Mouse (Mus musculus): ENCODE measurements around the gene Gucy2c. TPM values are rescaled to one million over a fixed set of nuclear protein-coding genes. Genes with fewer than 3 reads are reported as not detected.
A peak's percentile ranks its signal among the peaks of the same experiment; 100 is the strongest.

The Gucy2c gene
- total RNA-seq, 2 experiments from 2014 or later = 0.11 TPM; not detected in 1

DNA sequence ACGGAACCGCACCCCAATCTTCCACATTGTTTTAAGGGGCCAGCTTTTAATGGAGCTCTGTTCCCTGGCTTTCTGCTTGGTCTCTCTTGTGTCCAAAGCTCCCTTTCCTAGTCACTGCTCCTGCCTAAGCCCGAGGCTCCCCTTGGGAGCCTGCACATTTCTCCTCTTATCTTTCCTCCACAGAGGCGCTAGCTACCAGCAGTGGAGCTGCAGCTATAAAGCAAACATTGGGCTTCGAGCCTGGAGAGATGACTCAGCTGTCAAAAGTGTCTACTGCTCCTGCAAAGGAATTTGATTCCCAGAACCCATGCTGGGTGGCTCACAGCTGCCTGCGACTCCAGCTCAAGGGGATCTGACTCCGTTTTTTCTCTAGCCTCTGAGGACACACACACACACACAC lies 109.1 kb downstream of the Gucy2c start:
- ATAC-seq (ENCODE audit: poor library complexity, severe bottlenecking) = no peak

DNA sequence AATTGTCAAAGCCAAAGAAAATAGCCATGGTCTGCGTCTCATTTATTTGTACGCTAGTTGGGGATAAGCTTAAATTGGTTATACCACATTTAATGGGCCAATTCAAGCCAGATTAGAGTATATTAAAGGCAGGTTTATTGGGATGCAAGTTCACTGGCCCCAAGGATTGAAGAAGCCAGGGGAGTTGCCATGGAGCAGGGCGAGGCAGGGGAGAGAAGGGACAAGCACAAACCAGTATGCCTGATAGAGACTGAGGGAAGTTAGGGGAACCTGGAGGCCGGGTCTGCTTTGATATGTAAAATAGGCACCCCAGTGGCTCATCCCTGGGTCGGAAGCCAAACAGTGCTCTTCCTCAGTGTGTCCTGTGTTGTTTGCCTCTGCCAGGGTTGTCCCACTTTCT lies 112.3 kb downstream of the Gucy2c start:
- ATAC-seq (ENCODE audit: poor library complexity, severe bottlenecking) = no peak

- no peak for ATAC-seq (ENCODE audit: poor library complexity, severe bottlenecking)
Measured at GRCm38 (mm10) chr6:136668266-136668986, 113.1 kb downstream of the Gucy2c start.

DNA sequence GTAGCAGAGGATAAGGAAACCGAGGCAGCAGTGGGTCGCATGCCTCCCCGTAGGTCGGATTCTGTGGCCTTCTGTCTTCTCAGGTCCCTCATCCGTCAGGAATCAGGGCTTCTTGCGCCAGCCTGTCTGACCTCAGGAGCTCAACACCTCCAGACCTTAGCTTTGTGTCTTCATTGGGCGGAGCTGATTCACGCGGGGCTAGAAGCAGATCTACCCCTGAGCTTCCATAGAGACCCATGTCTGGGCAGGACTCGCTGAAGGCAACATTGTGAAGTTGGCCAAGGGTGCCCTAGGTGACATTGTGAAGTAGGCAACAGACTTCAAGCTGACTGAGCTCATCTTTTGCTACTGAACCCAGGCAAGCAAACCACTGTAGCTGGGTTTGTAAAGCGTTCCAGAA lies 119.5 kb downstream of the Gucy2c start:
- ATAC-seq (ENCODE audit: poor library complexity, severe bottlenecking) = peak; percentile 4; the same call in 1 of the 2 replicates

DNA sequence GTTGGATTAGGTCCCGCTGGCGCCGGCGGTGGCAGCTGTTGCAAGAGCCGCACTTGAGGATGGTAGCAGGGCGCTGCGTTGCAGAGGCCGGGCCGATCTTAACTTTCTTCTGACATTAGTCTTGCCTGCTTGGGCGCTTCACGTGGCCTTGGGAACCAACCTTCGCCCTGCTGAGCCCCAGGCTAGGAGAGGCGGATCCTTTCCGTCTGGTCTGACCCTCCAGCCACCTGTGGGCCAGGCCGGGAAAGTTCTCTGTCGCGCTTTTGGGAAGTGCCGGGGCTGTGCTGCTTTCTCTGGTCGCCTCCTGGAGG lies 119.9 kb downstream of the Gucy2c start, which contains the start of gene Plbd1:
Gene Plbd1, minus strand, starts transcription at position 223 of the 311 bp plus-strand sequence.
- ATAC-seq (ENCODE audit: poor library complexity, severe bottlenecking) = peak; percentile 60

DNA sequence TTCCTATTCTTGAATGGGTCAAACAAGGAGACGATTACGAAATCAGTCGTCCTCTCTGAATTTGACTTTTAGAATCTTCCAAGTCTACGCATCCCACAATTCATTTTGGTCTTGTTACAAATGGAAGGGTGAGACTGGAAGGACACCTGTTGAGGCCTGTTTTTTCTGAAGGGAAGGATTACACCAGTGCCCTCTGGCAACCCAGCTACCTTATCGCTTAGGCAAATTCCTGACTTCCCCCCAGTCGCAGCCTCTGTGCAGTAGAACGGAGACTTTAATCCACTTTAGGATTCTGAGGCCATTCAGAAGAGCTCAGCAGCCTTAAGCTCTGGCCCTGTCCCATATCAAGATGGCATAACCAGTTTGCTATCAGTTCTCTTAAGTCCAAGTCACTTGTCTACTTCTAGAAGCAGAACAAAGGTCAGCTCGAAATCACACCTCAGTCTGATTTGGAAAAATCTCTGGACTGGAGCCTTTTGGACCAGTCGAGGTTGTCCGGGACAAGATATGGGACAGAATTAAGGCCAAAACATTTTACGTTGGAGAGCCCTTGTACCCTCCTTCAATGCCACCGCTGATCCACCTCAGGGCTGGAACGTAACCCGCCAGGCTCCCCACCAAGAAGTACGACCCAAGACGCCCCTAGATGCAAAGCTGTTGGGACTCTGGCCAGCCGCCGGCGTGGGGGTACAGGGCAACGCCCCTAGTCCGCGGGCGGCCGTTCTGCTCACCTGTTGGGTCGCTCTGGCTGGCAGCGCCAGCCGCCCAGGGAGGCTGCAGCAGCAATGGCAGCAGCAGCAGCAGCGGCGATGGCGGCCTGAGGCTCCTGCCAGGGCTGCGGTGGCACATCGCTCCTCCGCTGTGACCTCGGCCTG lies 120.5 kb downstream of the Gucy2c start:
- 0 out of 2 replicates have a peak, but pooled peaks have one; percentile 5 for ATAC-seq (ENCODE audit: poor library complexity, severe bottlenecking)

- ATAC-seq (ENCODE audit: poor library complexity, severe bottlenecking) = peak; percentile 69
Measured at GRCm38 (mm10) chr6:136659226-136659625, 122.3 kb downstream of the Gucy2c start.

GRCm38 (mm10) chr6:136658303-136658702 lies 123.3 kb downstream of the Gucy2c start:
- no peak for ATAC-seq (ENCODE audit: poor library complexity, severe bottlenecking)

- ATAC-seq (ENCODE audit: poor library complexity, severe bottlenecking) = no peak
Measured at GRCm38 (mm10) chr6:136655786-136656185, 125.8 kb downstream of the Gucy2c start.

DNA sequence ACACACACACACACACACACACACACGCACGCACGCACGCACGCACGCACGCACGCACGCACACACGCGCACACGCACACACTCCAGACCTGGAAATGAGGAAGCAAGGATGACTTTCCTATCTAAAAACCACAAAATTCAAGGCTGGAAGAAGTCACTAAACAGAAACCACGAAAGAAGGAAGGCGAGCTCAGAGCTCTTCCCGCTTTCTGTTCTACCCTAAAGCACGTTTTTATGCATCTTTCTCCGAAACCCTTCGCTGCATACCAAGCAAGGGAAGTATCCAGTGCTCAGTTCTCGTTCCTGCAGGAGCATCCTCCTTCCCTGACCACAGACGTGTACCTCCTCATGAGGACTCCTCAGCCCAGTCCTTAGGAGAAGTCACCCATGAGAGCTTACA lies 127.1 kb downstream of the Gucy2c start:
- ATAC-seq (ENCODE audit: poor library complexity, severe bottlenecking) = peak; percentile 62

GRCm38 (mm10) chr6:136653331-136653730 lies 128.2 kb downstream of the Gucy2c start:
- no peak for ATAC-seq (ENCODE audit: poor library complexity, severe bottlenecking)

DNA sequence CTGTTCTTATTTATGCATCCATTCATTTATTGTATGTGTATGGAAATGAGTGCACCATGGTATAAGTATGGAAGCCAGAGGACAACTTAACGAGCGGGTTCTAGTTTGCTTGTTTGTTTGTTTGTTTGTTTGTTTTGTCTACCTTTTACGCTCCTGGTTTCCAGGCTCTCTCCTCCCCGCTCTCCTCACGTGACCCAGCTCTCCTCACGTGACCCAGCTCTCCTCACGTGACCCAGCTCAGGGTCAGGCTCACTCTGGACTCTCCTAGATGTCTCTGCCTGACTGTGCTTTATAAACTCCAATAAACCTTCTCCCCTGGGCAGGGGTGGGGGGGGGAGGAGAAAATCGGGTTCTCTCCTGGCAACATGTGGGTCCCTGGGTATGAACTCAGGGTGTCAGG lies 130.9 kb downstream of the Gucy2c start:
- ATAC-seq (ENCODE audit: poor library complexity, severe bottlenecking) = no peak

DNA sequence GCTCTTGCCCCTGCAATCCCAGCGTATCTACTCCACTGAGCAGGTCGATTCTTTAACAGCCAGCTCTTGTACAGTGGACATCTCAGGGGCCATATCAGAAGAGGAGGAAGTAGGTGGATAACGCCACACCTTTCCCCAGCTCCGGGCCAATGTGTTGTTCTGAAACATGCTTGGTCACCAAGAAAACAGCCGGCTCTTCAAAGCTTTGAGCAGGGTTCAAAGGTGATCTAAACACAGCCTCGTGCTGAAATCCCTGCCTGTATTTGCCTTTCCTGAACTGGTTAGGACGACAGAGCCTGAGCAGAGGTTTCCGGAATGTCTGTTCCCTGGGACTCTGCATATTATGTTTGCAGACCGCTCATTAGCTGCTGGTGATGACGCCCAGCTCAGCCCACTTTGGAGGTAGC lies 134.1 kb downstream of the Gucy2c start:
- no peak for ATAC-seq (ENCODE audit: poor library complexity, severe bottlenecking)

Other genes with a start within 250 kb of the Gucy2c start
- 346 and 350 TPM in 2 replicates for gene Plbd1, start 119.8 kb downstream of the Gucy2c start, total RNA-seq (2015)
- gene Plbd1, start 119.8 kb downstream of the Gucy2c start, total RNA-seq (2017) = 290 and 300 TPM in 2 replicates
- gene Hist4h4, start 22.6 kb upstream of the Gucy2c start, total RNA-seq (2015) = 17.5 and 18.6 TPM in 2 replicates
- gene Hist4h4, start 22.6 kb upstream of the Gucy2c start, total RNA-seq (2017) = 27.1 and 30.5 TPM in 2 replicates
- 45.2 and 62.1 TPM in 2 replicates for gene H2afj, start 26.5 kb upstream of the Gucy2c start, total RNA-seq (2015)
- 40.5 and 48.4 TPM in 2 replicates for gene H2afj, start 26.5 kb upstream of the Gucy2c start, total RNA-seq (2017)
- gene BC049715, start 45.9 kb upstream of the Gucy2c start, total RNA-seq (2015) = 0.45 and 1.0 TPM in 2 replicates
- 1.1 and 1.3 TPM in 2 replicates for gene BC049715, start 45.9 kb upstream of the Gucy2c start, total RNA-seq (2017)
- gene Wbp11, start 46.5 kb upstream of the Gucy2c start, total RNA-seq (2015) = 70.9 and 71.0 TPM in 2 replicates
- 35.1 and 42.6 TPM in 2 replicates for gene Wbp11, start 46.5 kb upstream of the Gucy2c start, total RNA-seq (2017)
- 0.21 and 0.51 TPM in 2 replicates for gene Smco3, start 53.7 kb upstream of the Gucy2c start, total RNA-seq (2015)
- gene Smco3, start 53.7 kb upstream of the Gucy2c start, total RNA-seq (2017) = 0.26 and 0.49 TPM in 2 replicates
- 0.31 TPM in 1 of 2 replicates, not detected in the other for gene Art4, start 76.0 kb upstream of the Gucy2c start, total RNA-seq (2015)
- gene Art4, start 76.0 kb upstream of the Gucy2c start, total RNA-seq (2017) = 0.18 and 0.94 TPM in 2 replicates
- gene Mgp, start 94.1 kb upstream of the Gucy2c start, total RNA-seq (2015) = 0.42 and 1.5 TPM in 2 replicates
- not detected in 2 replicates for gene Mgp, start 94.1 kb upstream of the Gucy2c start, total RNA-seq (2017)
- gene Erp27, start 140.4 kb upstream of the Gucy2c start, total RNA-seq (2015) = 1.6 and 3.5 TPM in 2 replicates
- gene Erp27, start 140.4 kb upstream of the Gucy2c start, total RNA-seq (2017) = 1.6 and 4.7 TPM in 2 replicates
- 0.02 and 0.04 TPM in 2 replicates for gene Pde6h, start 142.1 kb upstream of the Gucy2c start, total RNA-seq (2015)
- 0.11 and 0.16 TPM in 2 replicates for gene Pde6h, start 142.1 kb upstream of the Gucy2c start, total RNA-seq (2017)
- 3,528 and 3,668 TPM in 2 replicates for gene Arhgdib, start 160.1 kb upstream of the Gucy2c start, total RNA-seq (2015)
- gene Arhgdib, start 160.1 kb upstream of the Gucy2c start, total RNA-seq (2017) = 1,567 and 1,601 TPM in 2 replicates

All from megakaryocyte, adult 5-6 weeks (primary cell).